Mouse (Mus musculus): ENCODE measurements around the gene Vmn1r201. TPM values are rescaled to one million over a fixed set of nuclear protein-coding genes. Genes with fewer than 3 reads are reported as not detected.

Vmn1r201 gene
- not detected for total RNA-seq (2023)

DNA sequence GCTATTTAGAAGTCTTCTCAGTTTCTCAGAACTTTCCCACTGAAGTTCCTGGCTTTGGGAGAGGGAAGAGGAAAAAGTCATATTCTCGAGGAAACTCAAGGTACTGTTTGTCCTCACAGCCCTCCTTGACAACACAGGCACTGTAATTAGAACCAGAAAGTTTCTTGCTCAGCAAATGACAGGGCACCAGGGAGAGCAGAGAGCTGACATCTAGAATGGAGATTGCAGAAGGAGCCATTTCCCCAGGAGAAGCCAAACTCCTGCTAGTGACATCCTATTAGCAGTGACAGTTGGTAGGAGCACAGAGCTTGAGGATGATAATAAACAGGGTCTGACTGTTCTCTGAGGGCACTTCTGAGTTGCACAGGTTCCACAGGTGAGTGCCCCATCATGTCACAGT lies at the start of gene Vmn1r201:
Gene Vmn1r201, plus strand, starts transcription at position 301 of the 400 bp plus-strand sequence.

DNA sequence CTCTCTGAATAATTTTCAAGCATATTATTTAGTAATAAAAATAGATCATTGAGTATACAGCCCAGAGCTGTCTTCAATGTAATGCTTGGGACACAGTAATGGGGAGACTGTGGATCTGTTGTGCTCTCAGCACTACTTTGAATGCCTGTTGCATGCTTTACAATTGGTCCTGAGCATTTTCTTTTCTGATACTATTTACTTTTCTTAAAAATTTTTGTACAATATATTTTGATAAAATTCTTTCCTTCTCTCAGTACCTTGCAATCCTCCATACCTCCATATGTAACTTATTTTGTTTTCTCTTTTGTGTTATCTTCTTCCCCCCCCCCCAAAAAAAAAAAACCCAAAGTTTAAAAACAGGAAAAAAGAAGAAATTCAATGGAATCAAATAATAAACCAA lies 33.6 kb downstream of the Vmn1r201 start, which contains the start of gene Vmn1r202:
Gene Vmn1r202, minus strand, starts transcription at position 101 of the 400 bp plus-strand sequence.

GRCm38 (mm10) chr13:22517814-22518213 lies 46.1 kb downstream of the Vmn1r201 start, which contains the start of gene Vmn1r203:
Gene Vmn1r203, plus strand, starts transcription at chr13:22518114.

Other genes starting within 250 kb of the Vmn1r201 start
- gene Vmn1r193, start 248.8 kb upstream of the Vmn1r201 start, total RNA-seq (2023): not detected
- not detected for gene Vmn1r194, start 227.7 kb upstream of the Vmn1r201 start, total RNA-seq (2023)
- gene Vmn1r195, start 201.4 kb upstream of the Vmn1r201 start, total RNA-seq (2023): not detected
- gene Vmn1r196, start 182.0 kb upstream of the Vmn1r201 start, total RNA-seq (2023): not detected
- gene Vmn1r197, start 147.3 kb upstream of the Vmn1r201 start, total RNA-seq (2023): not detected
- gene Vmn1r198, start 121.6 kb upstream of the Vmn1r201 start, total RNA-seq (2023): not detected
- not detected for gene Vmn1r199, start 92.1 kb upstream of the Vmn1r201 start, total RNA-seq (2023)
- not detected for gene Vmn1r200, start 81.5 kb upstream of the Vmn1r201 start, total RNA-seq (2023)
- gene Vmn1r202, start 33.5 kb downstream of the Vmn1r201 start, total RNA-seq (2023): under 1 TPM in 1 of 2 experiments, not detected in 1; 0.12 TPM
- under 1 TPM in 1 of 2 experiments, not detected in 1; 0.06 TPM for gene Vmn1r203, start 46.2 kb downstream of the Vmn1r201 start, total RNA-seq (2023)
- gene Vmn1r204, start 81.3 kb downstream of the Vmn1r201 start, total RNA-seq (2023): not detected
- gene Vmn1r205, start 121.1 kb downstream of the Vmn1r201 start, total RNA-seq (2023): not detected
- not detected for gene Vmn1r206, start 152.3 kb downstream of the Vmn1r201 start, total RNA-seq (2023)

Measured in T-cell, adult 66 days (primary cell).